Mouse (Mus musculus): ENCODE measurements around the gene Atf7.

DNA sequence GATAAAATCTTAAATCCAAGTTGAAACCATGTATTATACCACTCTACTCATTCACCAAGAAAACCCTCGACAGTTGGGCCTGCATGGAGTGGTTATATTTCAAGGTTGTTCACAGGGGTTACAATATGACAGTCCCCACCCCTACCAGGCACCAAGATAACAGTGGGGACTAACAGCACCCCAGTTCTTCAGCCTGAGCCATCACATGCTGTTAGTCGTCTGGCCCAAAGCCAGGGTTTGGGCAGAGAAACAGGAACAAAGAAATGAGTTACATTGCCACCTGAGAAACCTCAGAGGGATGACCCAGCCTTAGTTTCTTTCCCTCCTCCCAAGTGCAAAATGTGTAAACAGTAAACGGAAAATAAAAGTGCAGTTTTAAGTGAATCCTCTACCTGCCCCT lies 125.9 kb downstream of the Atf7 start:
- TF ChIP-seq EP300 (IDR thresholded peaks at IDR 0.05; ENCODE audit: low read depth): no peak
- no peak for TF ChIP-seq CTCF (IDR thresholded peaks at IDR 0.05; ENCODE audit: low read depth)

Data from heart, postnatal 0 days (tissue).